Mouse (Mus musculus): ENCODE measurements around the gene Lsm6.

Gene Lsm6

GRCm38 (mm10) chr8:78801201-78801600 lies 19.7 kb downstream of the Lsm6 start:
- no peak for DNase-seq

DNA sequence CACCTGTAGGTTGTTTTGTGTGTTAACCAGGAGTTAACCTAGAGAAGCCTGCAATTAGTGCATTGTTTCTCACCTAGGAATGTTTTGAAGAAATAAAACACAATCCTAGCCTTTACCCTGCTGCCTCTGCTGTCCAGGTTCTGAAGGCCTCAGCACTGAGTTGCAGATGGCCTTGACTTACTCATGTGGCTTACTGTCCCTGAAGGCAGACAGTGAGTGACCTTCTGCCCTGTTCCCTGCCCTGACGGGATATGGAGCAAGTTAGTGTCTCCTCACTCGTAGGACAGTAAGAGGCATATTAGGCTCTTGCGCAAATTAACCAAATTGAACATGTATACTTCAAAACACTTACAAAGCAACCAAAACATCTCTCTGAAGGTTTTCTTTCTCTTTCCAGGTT lies 22.3 kb downstream of the Lsm6 start:
- no peak for DNase-seq

DNA sequence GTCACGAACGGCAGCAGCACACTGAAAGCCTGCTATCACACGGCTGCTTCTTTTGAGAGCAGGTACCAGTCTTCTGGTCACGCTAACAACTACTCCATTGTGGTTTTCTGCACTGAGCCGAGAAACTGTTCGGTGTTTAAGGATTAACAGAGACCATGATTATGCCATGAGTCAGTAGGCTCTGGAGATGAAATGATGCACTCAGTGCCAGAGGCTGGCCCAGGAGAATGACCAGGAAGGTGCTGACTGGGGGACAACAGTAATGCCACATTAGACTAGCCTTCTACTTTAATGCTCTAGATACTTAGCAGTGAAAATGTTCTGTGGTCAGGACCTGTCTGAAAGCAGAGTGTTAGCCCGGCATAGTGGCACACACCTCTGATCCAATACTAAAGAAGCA lies 23.0 kb downstream of the Lsm6 start:
- DNase-seq: no peak

- DNase-seq: no peak
Measured at GRCm38 (mm10) chr8:78793231-78793630, 27.7 kb downstream of the Lsm6 start.

GRCm38 (mm10) chr8:78776816-78777215 lies 44.1 kb downstream of the Lsm6 start:
- no peak for DNase-seq

- DNase-seq: no peak
Measured at GRCm38 (mm10) chr8:78771256-78771655, 49.7 kb downstream of the Lsm6 start.

GRCm38 (mm10) chr8:78770584-78770983 lies 50.4 kb downstream of the Lsm6 start:
- no peak for DNase-seq

DNA sequence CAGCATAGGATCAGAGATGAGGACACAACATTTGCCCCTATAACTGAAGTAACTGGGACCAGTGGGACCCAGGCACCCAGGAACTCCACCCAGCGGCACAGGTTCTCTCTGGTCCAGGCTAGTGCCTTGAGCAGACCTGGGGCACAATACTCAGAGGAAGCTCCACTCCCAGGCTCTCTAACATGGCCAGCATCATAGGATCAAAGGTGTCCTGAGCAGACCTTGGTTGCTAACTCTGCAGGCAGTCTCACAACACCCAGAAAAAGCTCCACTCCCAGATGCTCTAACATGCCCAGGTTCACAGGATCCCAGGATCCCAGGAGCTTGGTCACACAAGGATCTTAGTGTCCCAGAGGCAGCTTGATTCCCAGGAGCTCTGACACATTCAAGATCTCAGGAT lies 55.4 kb downstream of the Lsm6 start:
- no peak for DNase-seq

DNA sequence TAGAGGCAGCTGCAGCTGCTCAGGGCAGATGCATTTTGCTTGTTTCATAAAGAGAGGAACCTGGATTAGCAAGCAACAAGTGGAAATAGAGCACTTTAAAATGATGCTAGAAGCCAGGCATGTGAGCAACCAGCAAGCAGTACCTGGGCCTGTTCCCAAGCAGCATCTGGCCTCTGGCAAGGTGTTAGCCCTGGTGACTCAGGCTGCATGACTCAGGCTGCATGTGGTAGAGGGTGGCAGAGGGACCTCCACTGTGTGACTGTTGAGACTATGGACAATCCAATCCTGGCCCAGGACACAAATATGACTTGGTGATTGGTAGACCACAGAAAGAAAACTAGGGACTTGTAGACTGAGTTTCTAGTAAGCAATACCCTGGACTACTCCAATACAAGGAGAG lies 56.0 kb downstream of the Lsm6 start:
- no peak for DNase-seq

GRCm38 (mm10) chr8:78759139-78759538 lies 61.8 kb downstream of the Lsm6 start:
- DNase-seq: no peak

DNA sequence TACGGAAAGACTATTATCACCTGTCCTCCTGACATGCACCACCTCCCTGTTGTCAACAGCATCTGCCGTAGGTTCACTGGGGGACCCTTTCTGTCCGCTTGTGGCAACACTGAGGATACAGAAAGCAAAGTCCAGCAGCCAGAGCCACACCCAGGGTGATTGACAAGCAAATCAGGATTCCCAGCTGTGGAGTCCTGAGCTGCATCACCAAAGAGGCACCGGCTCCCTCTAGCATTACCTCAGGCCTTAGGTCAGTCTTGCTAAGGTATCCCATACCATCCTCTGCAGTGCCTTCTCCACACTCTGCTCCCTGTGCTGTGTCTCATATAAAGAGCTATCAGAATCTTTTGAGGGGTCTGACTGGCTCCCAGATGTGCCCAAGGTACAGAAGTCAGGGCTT lies 66.0 kb downstream of the Lsm6 start:
- no peak for DNase-seq

Measured in thymus, postnatal 25 days (tissue).